Mouse (Mus musculus): ENCODE data around the gene Slc35c1.

DNA sequence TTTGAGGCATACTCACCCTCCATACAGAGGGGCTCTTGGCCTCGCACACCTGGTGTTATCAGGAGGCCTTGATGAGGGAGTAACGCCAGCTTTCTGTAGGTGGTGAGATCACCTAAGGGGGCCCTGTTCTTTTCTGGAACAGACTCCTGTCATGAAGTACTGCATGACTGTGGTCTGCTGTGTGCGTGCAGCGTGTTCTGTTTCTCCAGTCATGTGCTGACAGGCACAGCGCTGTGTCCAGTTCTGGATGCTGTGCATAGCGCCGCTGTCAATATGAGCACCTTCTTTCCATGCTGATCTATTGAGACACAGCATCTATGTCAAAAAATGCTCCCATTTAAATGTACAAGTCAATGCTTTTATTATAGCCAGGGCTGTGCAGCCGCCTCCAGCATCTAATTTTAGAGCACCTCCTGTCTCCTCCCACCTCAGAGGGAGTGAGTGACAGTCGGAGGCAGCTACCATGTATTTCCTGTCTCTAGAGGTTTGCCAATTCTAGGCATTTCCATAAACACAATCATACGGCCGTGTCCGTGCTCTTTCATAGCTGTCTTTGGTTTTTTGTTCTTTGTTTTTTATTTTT lies 17.8 kb downstream of the Slc35c1 start:
- TF ChIP-seq CTCF (IDR thresholded peaks at IDR 0.05; ENCODE audit: borderline replicate concordance, insufficient read depth, low read depth, low read length) (no peak), POLR2A (IDR thresholded peaks at IDR 0.05; ENCODE audit: borderline replicate concordance, insufficient read depth, low read length) (no peak)

Measured in cerebellum, adult 2 months (tissue).